Mouse (Mus musculus) cerebellum, adult 2 months (tissue): ENCODE results near the gene Guk1.

Experiments used
- CTCF ChIP-seq: fragments of 200-500 bp; IDR thresholded peaks from 2 replicates; pipeline ENCODE4 v1.5.1; 2011; ENCODE audit warnings: low read depth, mild to moderate bottlenecking, control low read depth, low read length, moderate library complexity, borderline replicate concordance; ENCODE audit not compliant: insufficient read depth
- POLR2A ChIP-seq: fragments of 200-500 bp; IDR thresholded peaks from 2 replicates; pipeline ENCODE4 v1.6.1; 2011; ENCODE audit warnings: low read length, control low read depth, borderline replicate concordance; ENCODE audit not compliant: insufficient read depth

DNA sequence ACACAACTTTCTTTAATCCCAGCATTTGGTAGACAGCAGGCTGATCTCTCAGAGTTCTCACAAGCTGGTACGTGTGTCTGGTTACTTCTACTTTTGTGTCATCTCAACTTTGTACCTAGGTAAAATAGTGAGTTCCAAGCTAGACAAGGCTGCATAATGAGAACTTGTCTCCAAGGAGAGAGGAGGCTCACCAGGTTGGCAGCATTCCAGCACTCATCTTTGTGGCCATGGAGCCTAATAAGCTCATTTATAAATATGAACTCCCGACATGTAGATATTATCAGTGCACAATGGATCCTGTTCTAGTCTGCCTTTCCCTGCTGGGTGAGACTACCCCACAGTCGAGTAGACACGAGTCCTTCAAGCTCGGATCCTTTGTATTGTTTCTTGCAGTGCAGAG lies 17.6 kb upstream of the Guk1 start:
- TF ChIP-seq CTCF (no peak), POLR2A (no peak)
